Mouse (Mus musculus) limb, embryonic 11.5 days (tissue): ENCODE results near the gene Galnt14. TPM values are rescaled to one million over a fixed set of nuclear protein-coding genes. Genes with fewer than 3 reads are reported as not detected.

Experiments used
- ATAC-seq: fragments of 200-750 bp; cut with Nextera tagmentation; 2 replicates; pipeline ENCODE4 v1.8.0; 2017; ENCODE audit warnings: low read depth; ENCODE audit not compliant: insufficient number of reproducible peaks, low FRiP score, low TSS enrichment
- DNase-seq: peaks from one replicate; pipeline ENCODE4 v3.0.0-alpha.2; 2015; ENCODE audit warnings: low spot score
- H3K27ac ChIP-seq: fragments of 300-500 bp; sonication (generic); replicated peaks from 2 replicates; pipeline ENCODE4 v1.5.1; 2014; ENCODE audit warnings: low read depth, mild to moderate bottlenecking, low read length
- H3K27me3 ChIP-seq: fragments of 300-500 bp; sonication (generic); 2 replicates; pipeline ENCODE4 v1.6.1; 2014; ENCODE audit warnings: mild to moderate bottlenecking, low read length, mixed read lengths; ENCODE audit not compliant: control insufficient read depth, insufficient read depth
- H3K36me3 ChIP-seq: fragments of 300-500 bp; sonication (generic); 2 replicates; pipeline ENCODE4 v1.6.1; 2014; ENCODE audit warnings: mild to moderate bottlenecking, low read length, moderate library complexity, mixed read lengths; ENCODE audit not compliant: control insufficient read depth, insufficient read depth
- H3K4me1 ChIP-seq: fragments of 300-500 bp; sonication (generic); 2 replicates; pipeline ENCODE4 v1.6.1; 2014; ENCODE audit warnings: low read length, mixed read lengths; ENCODE audit not compliant: control insufficient read depth, insufficient read depth
- H3K4me2 ChIP-seq: fragments of 300-500 bp; sonication (generic); 2 replicates; pipeline ENCODE4 v1.6.1; 2014; ENCODE audit warnings: low read depth, mild to moderate bottlenecking, moderate library complexity; ENCODE audit not compliant: severe bottlenecking
- H3K4me3 ChIP-seq: fragments of 300-500 bp; sonication (generic); 2 replicates; pipeline ENCODE4 v1.5.1; 2014; ENCODE audit warnings: low read depth, low read length
- H3K9ac ChIP-seq: fragments of 300-500 bp; sonication (generic); 2 replicates; pipeline ENCODE4 v1.6.1; 2014; ENCODE audit warnings: mild to moderate bottlenecking, low read length
- H3K9me3 ChIP-seq: fragments of 300-500 bp; sonication (generic); 2 replicates; pipeline ENCODE4 v1.6.1; 2016; ENCODE audit warnings: low read length; ENCODE audit not compliant: control insufficient read depth
- WGBS: fragments of 180-500 bp; shearing (Covaris S2); extraction: QIAGEN DNeasy Blood & Tissue Kit; methylation state at CpG from one replicate; pipeline ENCODE4 v1.1.7; 2014; 5-methylcytosine and 5-hydroxymethylcytosine counted together
- polyA plus RNA-seq: library from polyadenylated mRNA; unstranded; fragments of >200 nt; fragmentation: Nextera tagmentation; extraction: Ambion mirVana; gene quantifications from 2 replicates; pipeline ENCODE4 v1.2.1, GENCODE M21; 2014

Galnt14 gene
- polyA plus RNA-seq, 1 experiment from 2014 or later: 1.4 TPM

- no peak overlapping the region for H3K4me2 ChIP-seq
- ATAC-seq (no peak), DNase-seq (no peak)
- no peak overlapping the region for H3K4me3 ChIP-seq
- H3K36me3 ChIP-seq: no peaks in the 10 kb centered on the region
- no peaks in the 10 kb centered on the region for H3K27me3 ChIP-seq
- H3K4me1 ChIP-seq: no peaks in the 10 kb centered on the region
- H3K9ac ChIP-seq: no peak overlapping the region
- no peak overlapping the region for H3K27ac ChIP-seq
- no peaks in the 10 kb centered on the region for H3K9me3 ChIP-seq
- WGBS: 87% methylated on average over 5 of the region's 5 CpGs
These were observed 190.9 kb downstream of the Galnt14 start for GRCm38 (mm10) chr17:73519350-73519749.

DNA sequence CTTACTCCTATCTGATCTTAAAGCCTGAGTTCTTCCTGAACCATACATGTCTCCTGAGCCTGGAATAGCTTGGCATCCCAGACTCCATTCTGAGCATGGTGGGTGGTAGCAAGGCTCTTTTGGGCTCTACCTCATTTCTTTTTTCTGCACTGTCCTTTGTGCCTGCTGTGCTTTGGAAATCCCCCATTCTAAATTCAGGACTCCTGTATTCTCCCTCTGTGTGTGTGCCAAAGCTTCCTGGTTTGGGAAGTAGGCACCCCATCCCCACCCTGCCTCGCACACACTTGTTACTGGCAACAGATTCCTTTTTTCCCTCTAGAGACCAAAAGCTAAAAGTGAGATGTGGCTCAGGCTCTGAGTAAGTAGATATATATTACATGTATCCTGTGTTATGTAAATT lies 191.9 kb downstream of the Galnt14 start:
- H3K4me3 ChIP-seq: no peak overlapping the region
- no peaks in the 10 kb centered on the region for H3K36me3 ChIP-seq
- no peak overlapping the region for H3K27ac ChIP-seq
- no peaks in the 10 kb centered on the region for H3K4me1 ChIP-seq
- 83% methylated on average over 1 of the region's 1 CpGs for WGBS
- no peaks in the 10 kb centered on the region for H3K27me3 ChIP-seq
- no peak for ATAC-seq
- no peak overlapping the region for H3K9ac ChIP-seq
- no peaks in the 10 kb centered on the region for H3K9me3 ChIP-seq
- no peak for DNase-seq
- H3K4me2 ChIP-seq: no peak overlapping the region

DNA sequence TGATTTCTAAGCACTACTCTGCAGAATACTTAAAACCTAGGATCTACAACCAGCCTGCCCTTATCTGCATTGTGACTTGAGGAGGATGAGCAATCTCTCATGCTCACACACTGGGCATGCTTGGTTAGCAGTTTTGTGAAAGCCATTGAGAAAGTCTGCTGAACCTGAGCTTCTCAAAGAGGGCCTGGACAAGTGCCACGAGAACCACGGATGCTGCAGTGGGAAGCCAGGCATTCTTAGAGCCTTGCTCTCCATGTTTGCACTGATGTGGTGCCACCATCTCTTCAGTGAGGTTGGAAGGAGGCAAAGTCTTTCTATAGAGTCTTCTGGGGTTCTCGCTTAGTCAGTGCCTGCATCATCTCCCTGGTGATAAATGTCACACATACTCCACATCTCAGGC lies 194.7 kb downstream of the Galnt14 start:
- no peak overlapping the region for H3K27ac ChIP-seq
- H3K4me2 ChIP-seq: no peak overlapping the region
- no peaks in the 10 kb centered on the region for H3K36me3 ChIP-seq
- no peak overlapping the region for H3K9ac ChIP-seq
- no peak overlapping the region for H3K4me3 ChIP-seq
- no peaks in the 10 kb centered on the region for H3K9me3 ChIP-seq
- H3K4me1 ChIP-seq: no peaks in the 10 kb centered on the region
- no peak for ATAC-seq
- WGBS: 92% methylated on average over 3 of the region's 3 CpGs
- no peak for DNase-seq
- no peaks in the 10 kb centered on the region for H3K27me3 ChIP-seq

DNA sequence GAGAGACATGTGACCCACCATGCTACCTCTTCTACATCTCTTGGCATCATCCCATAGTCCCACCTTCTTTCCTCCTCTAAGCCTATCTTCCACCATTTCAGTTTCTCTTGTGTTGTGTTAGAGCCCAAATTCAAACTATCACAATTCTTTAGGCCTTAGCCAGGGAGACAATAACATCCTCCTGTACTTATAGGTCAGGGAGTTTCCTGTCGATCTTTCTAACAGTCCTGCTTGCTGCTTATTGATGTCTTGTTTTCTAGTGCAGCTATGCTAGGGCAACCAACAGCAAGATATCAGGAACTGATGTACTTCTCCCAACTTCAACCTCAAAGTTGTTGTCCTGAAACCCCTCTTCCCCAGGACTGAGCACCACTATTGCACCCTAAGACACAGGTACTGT lies 195.4 kb downstream of the Galnt14 start:
- H3K27ac ChIP-seq: no peak overlapping the region
- no peaks in the 10 kb centered on the region for H3K36me3 ChIP-seq
- no peaks in the 10 kb centered on the region for H3K4me1 ChIP-seq
- DNase-seq: no peak
- WGBS: 97% methylated on average over 1 of the region's 1 CpGs
- no peaks in the 10 kb centered on the region for H3K9me3 ChIP-seq
- no peak for ATAC-seq
- no peaks in the 10 kb centered on the region for H3K27me3 ChIP-seq
- no peak overlapping the region for H3K4me3 ChIP-seq
- no peak overlapping the region for H3K9ac ChIP-seq
- H3K4me2 ChIP-seq: no peak overlapping the region

GRCm38 (mm10) chr17:73514258-73514657 lies 196.0 kb downstream of the Galnt14 start:
- DNase-seq: no peak
- 88% methylated on average over 4 of the region's 4 CpGs for WGBS
- ATAC-seq: no peak

GRCm38 (mm10) chr17:73512844-73513243 lies 197.4 kb downstream of the Galnt14 start:
- no peak overlapping the region for H3K4me3 ChIP-seq
- H3K4me1 ChIP-seq: no peaks in the 10 kb centered on the region
- H3K9ac ChIP-seq: no peak overlapping the region
- no peaks in the 10 kb centered on the region for H3K9me3 ChIP-seq
- DNase-seq (no peak), ATAC-seq (no peak)
- H3K27me3 ChIP-seq: no peaks in the 10 kb centered on the region
- no peak overlapping the region for H3K27ac ChIP-seq
- no peak overlapping the region for H3K4me2 ChIP-seq
- 80% methylated on average over 5 of the region's 5 CpGs for WGBS
- H3K36me3 ChIP-seq: no peaks in the 10 kb centered on the region

More at GRCm38 (mm10) chr17:73514258-73514657, 196.0 kb downstream of the Galnt14 start:
- Histone ChIP-seq H3K9ac (no peak overlapping the region), H3K4me3 (no peak overlapping the region), H3K4me1 (no peaks in the 10 kb centered on the region), H3K27ac (no peak overlapping the region), H3K27me3 (no peaks in the 10 kb centered on the region), H3K4me2 (no peak overlapping the region), H3K9me3 (no peaks in the 10 kb centered on the region), H3K36me3 (no peaks in the 10 kb centered on the region)

GRCm38 (mm10) chr17:73507804-73508535 lies 202.3 kb downstream of the Galnt14 start:
- no peaks in the 10 kb centered on the region for H3K9me3 ChIP-seq

GRCm38 (mm10) chr17:73504111-73504510 lies 206.1 kb downstream of the Galnt14 start:
- no peak overlapping the region for H3K4me3 ChIP-seq
- H3K27ac ChIP-seq: no peak overlapping the region
- H3K36me3 ChIP-seq: no peaks in the 10 kb centered on the region
- 95% methylated on average over 4 of the region's 4 CpGs for WGBS
- no peaks in the 10 kb centered on the region for H3K9me3 ChIP-seq
- no peak for ATAC-seq
- H3K4me1 ChIP-seq: no peaks in the 10 kb centered on the region
- no peak for DNase-seq
- H3K9ac ChIP-seq: no peak overlapping the region
- no peaks in the 10 kb centered on the region for H3K27me3 ChIP-seq
- no peak overlapping the region for H3K4me2 ChIP-seq

More at GRCm38 (mm10) chr17:73507804-73508535, 202.3 kb downstream of the Galnt14 start:
- H3K27me3 ChIP-seq: no peaks in the 10 kb centered on the region
- no peak overlapping the region for H3K9ac ChIP-seq
- no peaks in the 10 kb centered on the region for H3K4me1 ChIP-seq
- no peaks in the 10 kb centered on the region for H3K36me3 ChIP-seq
- WGBS: 82% methylated on average over 13 of the region's 13 CpGs
- no peak overlapping the region for H3K27ac ChIP-seq
- ATAC-seq (no peak), DNase-seq (no peak)
- no peak overlapping the region for H3K4me2 ChIP-seq
- no peak overlapping the region for H3K4me3 ChIP-seq

- Histone ChIP-seq H3K27me3 (no peaks in the 10 kb centered on the region), H3K27ac (no peak overlapping the region), H3K36me3 (no peaks in the 10 kb centered on the region), H3K4me3 (no peak overlapping the region), H3K9me3 (no peaks in the 10 kb centered on the region), H3K9ac (no peak overlapping the region), H3K4me2 (no peak overlapping the region), H3K4me1 (no peaks in the 10 kb centered on the region)
- ATAC-seq (no peak), DNase-seq (no peak)
- 90% methylated on average over 4 of the region's 4 CpGs for WGBS
These were observed 207.6 kb downstream of the Galnt14 start for GRCm38 (mm10) chr17:73502613-73503012.
